Mouse (Mus musculus) MEL-GATA-1-ER (cell line): ENCODE results near the gene Alox12.

Experiments
- DNase-seq: peaks from one replicate; pipeline ENCODE4 v3.0.0-alpha.2; 2012; ENCODE audit warnings: low read depth; ENCODE audit errors: extremely low read depth

Alox12 gene

DNA sequence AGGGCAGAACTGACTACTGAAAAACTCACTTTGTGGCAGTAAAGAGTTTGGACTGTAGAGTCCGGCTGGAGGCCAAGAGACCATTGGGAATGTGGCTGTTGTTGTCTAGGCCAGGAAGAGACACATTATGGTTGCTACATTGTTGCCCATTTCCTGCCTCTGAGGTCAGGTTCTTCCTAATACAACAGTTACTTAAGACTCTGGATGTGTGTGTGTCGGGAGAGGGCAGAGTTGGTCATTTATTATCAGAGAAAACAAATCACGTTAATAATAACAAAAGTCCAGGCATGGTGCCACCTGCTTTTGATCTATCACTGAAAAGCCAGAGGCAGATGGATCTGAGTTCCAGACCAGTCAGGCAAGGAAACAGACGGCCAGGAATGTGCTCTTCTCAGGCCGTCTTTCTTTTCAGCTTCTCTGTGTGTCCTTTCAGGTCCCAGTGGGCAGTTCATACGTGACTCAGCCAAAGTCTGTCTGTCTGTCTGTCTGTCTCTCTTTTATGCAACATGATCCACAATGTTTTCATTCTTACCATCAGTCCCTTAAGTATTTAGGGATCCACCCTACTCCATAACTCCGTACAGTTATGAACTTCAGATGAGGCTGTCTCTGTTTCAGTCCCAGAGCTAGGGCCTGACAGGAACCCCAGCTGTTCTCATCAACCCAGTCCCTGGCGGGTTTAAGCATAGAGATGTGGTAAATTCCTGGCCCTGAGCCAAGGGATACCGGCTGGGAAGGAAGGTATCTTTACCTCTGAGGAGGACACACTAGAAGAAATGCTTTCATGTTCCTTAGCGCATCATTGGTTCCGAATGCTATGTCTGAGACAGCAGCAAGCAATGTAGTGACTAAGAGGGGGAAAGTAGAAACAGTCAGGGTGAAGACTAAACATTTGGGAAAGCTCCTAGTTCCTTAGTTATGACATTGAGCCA is 61.5 kb downstream of the Alox12 start:
- DNase-seq = no peak

DNA sequence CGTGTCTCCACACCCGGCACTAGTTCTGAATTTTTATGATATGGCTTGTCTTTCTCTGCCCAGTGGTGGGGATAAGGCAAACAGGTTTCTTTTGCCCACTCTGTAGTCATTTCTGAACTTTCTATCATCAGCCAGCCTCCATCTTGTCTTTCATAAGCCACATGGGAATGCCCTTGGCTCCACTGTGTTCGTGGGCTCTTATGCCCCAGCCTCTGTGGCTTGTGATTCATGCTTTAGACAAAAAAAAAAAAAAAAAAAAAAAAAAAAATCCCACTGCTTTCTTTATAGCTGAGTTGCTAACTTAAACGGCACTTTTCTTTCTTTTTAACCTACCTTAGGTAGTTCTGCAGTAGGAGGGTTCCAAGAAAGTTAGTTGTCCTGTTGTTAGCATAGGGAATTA is 63.0 kb downstream of the Alox12 start:
- DNase-seq = no peak
